Mouse (Mus musculus): Measurements from ENCODE around the gene Il31ra. TPM values are rescaled to one million over a fixed set of nuclear protein-coding genes. Genes with fewer than 3 reads are reported as not detected.

Gene Il31ra
- total RNA-seq, 2 experiments from 2014 or later: not detected

GRCm38 (mm10) chr13:112511261-112511660 is 82.9 kb downstream of the Il31ra start:
- intact Hi-C loops (cut with DNase I): no loop called here
- no peak for DNase-seq (ENCODE audit: low spot score)

GRCm38 (mm10) chr13:112510437-112511212 is 83.5 kb downstream of the Il31ra start:
- DNase-seq (ENCODE audit: low spot score): no peak
- intact Hi-C loops (cut with DNase I): no loop called here

- no peak for DNase-seq (ENCODE audit: low spot score)
- intact Hi-C loops (cut with DNase I): loop anchor here (1.0 to 10.0 kb wide), 4 partner anchors 47 to 715 kb away; partner anchors contain the start of gene Il6st
Measured at GRCm38 (mm10) chr13:112509465-112509864, 84.7 kb downstream of the Il31ra start.

GRCm38 (mm10) chr13:112508487-112508886 is 85.7 kb downstream of the Il31ra start:
- intact Hi-C loops (cut with DNase I): loop anchor here (5.0 to 10.0 kb wide), 2 partner anchors 46 to 714 kb away; partner anchors contain the start of gene Il6st

GRCm38 (mm10) chr13:112507691-112508090 is 86.5 kb downstream of the Il31ra start:
- intact Hi-C loops (cut with DNase I): loop anchor here (5.0 to 10.0 kb wide), 2 partner anchors 45 to 713 kb away; partner anchors contain the start of gene Il6st
- no peak for DNase-seq (ENCODE audit: low spot score)

More at GRCm38 (mm10) chr13:112508487-112508886, 85.7 kb downstream of the Il31ra start:
- no peak for DNase-seq (ENCODE audit: low spot score)

- intact Hi-C loops (cut with DNase I): loop anchor here (5.0 to 10.0 kb wide), 2 partner anchors 44 to 712 kb away; partner anchors contain the start of gene Il6st
- no peak for DNase-seq (ENCODE audit: low spot score)
Measured at GRCm38 (mm10) chr13:112506766-112507165, 87.4 kb downstream of the Il31ra start.

GRCm38 (mm10) chr13:112505436-112505835 is 88.7 kb downstream of the Il31ra start:
- intact Hi-C loops (cut with DNase I): loop anchor here (5.0 to 10.0 kb wide), 2 partner anchors 43 to 711 kb away; partner anchors contain the start of gene Il6st
- no peak for DNase-seq (ENCODE audit: low spot score)

GRCm38 (mm10) chr13:112503846-112504245 is 90.3 kb downstream of the Il31ra start:
- no peak for DNase-seq (ENCODE audit: low spot score)
- intact Hi-C loops (cut with DNase I): loop anchor here (10.0 kb wide), 1 partner anchor 709 kb away; no protein-coding TSS in a partner anchor

GRCm38 (mm10) chr13:112500466-112500865 is 93.7 kb downstream of the Il31ra start:
- DNase-seq (ENCODE audit: low spot score): no peak
- intact Hi-C loops (cut with DNase I): loop anchor here (10.0 kb wide), 1 partner anchor 706 kb away; no protein-coding TSS in a partner anchor

GRCm38 (mm10) chr13:112500027-112500426 is 94.1 kb downstream of the Il31ra start:
- intact Hi-C loops (cut with DNase I): loop anchor here (10.0 kb wide), 1 partner anchor 705 kb away; no protein-coding TSS in a partner anchor
- no peak for DNase-seq (ENCODE audit: low spot score)

- no peak for DNase-seq (ENCODE audit: low spot score)
- intact Hi-C loops (cut with DNase I): no loop called here
Measured at GRCm38 (mm10) chr13:112494590-112494989, 99.6 kb downstream of the Il31ra start.

- no peak for DNase-seq (ENCODE audit: low spot score)
- intact Hi-C loops (cut with DNase I): no loop called here
Measured at GRCm38 (mm10) chr13:112492285-112492678, 101.9 kb downstream of the Il31ra start.

- intact Hi-C loops (cut with DNase I): no loop called here
- DNase-seq (ENCODE audit: low spot score): no peak
Measured at GRCm38 (mm10) chr13:112491636-112492284, 102.4 kb downstream of the Il31ra start.

GRCm38 (mm10) chr13:112490036-112490435 is 104.1 kb downstream of the Il31ra start:
- intact Hi-C loops (cut with DNase I): no loop called here
- DNase-seq (ENCODE audit: low spot score): no peak

- intact Hi-C loops (cut with DNase I): no loop called here
- DNase-seq (ENCODE audit: low spot score): no peak
Measured at GRCm38 (mm10) chr13:112486676-112487075, 107.5 kb downstream of the Il31ra start.

GRCm38 (mm10) chr13:112486236-112486635 is 107.9 kb downstream of the Il31ra start:
- no peak for DNase-seq (ENCODE audit: low spot score)
- intact Hi-C loops (cut with DNase I): no loop called here

GRCm38 (mm10) chr13:112483015-112483414 is 111.1 kb downstream of the Il31ra start:
- no peak for DNase-seq (ENCODE audit: low spot score)
- intact Hi-C loops (cut with DNase I): no loop called here

GRCm38 (mm10) chr13:112482525-112482924 is 111.6 kb downstream of the Il31ra start:
- no peak for DNase-seq (ENCODE audit: low spot score)
- intact Hi-C loops (cut with DNase I): no loop called here

GRCm38 (mm10) chr13:112479926-112480325 is 114.2 kb downstream of the Il31ra start:
- no peak for DNase-seq (ENCODE audit: low spot score)
- intact Hi-C loops (cut with DNase I): no loop called here

GRCm38 (mm10) chr13:112479032-112479431 is 115.1 kb downstream of the Il31ra start:
- intact Hi-C loops (cut with DNase I): no loop called here
- no peak for DNase-seq (ENCODE audit: low spot score)

Measured in heart, postnatal 25 days (tissue).